Mouse (Mus musculus) ovary, adult 18-20 months (tissue): ENCODE results near the gene Spata7.
A peak's percentile ranks its signal among the peaks of the same experiment; 100 is the strongest.

Experiments
- DNase-seq: peaks from one replicate; pipeline ENCODE4 v3.0.0; 2022; ENCODE audit warnings: low spot score, mixed read lengths

Gene Spata7

GRCm38 (mm10) chr12:98673879-98674278 lies 45.9 kb downstream of the Spata7 start:
- DNase-seq, result no peak

DNA sequence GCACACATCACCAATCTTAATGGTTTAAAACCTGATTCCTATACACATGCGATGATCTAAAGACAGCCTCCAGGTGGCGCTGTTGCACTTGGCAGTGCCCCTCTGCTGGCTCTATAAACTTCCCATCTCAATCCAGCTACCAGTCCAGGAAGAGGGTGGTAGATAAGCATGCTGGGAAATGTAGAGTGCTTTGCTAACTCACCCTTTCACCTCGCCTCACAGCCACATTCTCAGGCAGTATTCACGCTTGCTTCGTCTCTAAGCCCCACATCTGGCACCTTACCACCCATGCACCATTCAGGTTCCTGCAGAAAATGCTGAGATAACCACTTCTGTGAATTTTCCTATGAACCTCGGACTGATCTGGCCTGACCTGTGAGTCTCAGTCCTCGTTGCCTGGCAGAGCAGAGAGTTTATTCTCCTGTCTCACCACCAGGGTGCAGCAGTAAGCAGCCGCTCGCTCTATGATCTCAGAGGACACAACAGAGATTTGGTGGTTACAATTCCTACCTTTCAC lies 46.7 kb downstream of the Spata7 start:
- DNase-seq, result peak; percentile 57

DNA sequence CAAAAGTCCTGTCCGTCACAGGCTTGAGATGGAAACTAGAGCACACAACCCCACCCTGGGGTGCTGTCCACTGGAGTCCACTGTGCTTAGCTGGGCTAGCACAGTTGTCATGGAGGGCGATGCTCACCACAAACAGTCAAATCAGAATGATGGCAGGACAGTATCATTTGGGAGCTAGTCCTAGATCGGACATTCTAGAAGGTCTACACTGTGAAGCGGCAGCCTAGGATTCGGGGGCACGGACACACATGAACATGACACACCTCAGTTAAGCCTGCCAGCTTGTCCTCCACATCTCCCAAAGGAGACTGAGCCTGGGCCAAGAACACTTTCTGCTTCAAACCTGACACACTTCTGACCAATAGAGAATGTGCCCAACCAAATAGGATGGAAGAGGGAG lies 48.9 kb downstream of the Spata7 start:
- no peak for DNase-seq

DNA sequence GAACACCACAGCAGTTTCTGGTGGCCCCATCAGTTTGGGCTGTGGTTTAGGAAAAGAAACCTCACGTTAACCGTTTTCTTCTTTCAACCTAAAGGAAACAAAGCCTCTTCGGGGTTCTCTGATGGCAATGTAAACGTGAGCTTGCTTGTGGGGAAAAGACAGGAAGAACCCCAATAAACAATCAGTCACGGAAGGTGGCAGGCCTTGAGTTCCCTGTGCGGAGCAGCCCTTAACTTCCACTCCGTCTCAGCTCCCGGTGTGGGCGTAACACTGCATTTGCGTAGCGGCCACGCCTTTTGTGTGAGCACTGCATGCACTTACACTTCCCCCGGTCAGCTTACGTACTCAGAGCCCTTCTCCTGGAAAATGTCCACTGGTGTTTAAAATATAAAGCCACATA lies 49.4 kb downstream of the Spata7 start:
- no peak for DNase-seq

DNA sequence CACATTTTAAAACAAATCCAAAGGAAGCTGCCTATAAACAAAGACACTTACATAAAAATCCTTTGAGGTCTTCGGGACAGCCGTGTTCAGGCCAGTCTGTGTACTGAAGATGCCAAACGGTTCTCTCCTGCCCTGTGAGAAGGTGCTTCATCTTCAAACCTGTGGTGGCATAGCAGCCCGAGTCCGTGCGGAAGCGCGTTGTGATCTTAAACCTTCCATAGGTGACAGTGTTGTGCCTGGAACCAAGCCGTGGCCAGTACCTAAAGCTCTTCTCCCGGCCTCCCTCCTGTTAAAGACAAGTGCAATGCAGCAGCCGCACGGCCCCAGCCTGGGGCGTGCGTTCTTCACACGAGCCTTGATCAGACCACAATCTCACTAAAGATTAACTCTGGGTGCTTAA lies 51.9 kb downstream of the Spata7 start:
- no peak for DNase-seq

DNA sequence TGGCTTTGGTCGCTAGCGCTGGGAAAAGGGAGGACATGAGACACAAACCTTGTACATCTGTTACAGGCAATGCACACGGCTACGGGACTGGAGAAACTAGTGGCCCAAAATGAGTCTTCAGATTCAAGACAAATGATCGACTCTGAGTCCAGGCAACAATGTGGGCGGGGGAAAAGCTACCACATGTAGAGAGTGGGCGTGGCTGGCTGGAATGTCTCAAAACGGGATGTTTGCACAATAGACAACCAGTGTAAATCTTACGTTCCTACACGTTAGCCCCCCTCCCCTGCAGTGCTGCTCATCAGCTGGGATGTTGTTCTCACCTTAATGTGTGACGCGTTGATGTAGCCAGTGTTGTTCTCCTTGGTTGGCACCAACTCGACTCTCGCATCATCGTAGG lies 54.2 kb downstream of the Spata7 start:
- no peak for DNase-seq

DNA sequence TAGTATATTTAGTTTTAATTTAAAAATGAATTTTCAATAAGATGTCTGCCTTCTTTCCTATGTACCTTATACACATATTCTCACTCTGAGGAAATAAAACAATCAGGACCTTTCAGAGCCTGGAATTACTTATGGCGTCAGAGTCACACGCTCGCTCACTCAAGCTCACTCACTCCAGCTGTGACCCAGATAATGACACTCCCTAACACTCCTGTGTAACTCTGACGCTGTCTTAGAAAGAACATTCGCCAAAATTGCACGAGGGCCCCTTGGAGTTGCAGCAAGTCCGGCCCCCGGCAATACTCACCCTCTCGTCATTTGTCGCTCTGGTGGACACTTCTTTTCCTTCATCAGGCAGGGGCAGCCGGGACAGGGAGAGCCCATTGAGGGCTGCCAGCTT lies 55.2 kb downstream of the Spata7 start:
- DNase-seq, result no peak

DNA sequence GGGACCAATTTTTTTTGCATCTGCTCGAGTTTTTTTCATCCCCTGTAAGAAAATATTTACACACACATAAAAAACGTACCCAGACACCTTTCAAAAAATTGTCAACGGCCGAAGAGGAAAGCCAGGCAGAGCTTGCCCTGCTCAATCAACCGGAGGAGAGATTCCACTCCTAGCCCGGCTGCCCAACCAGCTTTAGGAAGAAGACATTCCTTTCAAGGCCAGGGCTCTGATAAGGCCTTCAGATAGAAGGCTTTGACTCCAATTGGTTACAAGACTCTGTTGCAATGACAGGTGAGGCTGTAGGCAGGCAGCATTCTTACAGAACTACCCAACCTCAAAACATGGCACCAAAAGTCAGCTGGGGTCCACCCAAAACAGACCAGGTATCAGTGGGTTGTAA lies 55.6 kb downstream of the Spata7 start:
- DNase-seq, result no peak

DNA sequence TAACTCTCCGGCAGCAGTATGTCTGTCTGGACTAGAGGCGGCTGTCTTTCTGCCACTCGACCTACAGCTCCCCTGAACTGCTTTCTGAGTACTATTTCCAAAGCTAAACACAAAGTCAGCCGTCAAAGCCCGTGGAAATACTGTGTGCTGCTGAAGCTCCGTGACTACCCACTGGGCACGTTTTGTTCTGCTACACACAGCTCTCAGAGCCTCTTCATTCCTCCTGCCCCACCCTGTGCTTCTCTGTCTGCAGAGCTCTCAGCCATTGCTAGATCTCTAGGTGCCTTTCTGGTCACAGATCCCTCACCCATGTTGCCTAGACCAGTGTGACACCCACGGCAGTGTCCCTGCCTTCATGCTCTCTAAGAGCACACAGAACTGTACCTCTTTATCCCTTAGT lies 62.3 kb downstream of the Spata7 start:
- DNase-seq, result no peak

GRCm38 (mm10) chr12:98697202-98697601 lies 69.2 kb downstream of the Spata7 start:
- no peak for DNase-seq

GRCm38 (mm10) chr12:98701564-98701963 lies 73.6 kb downstream of the Spata7 start:
- no peak for DNase-seq

- DNase-seq, result no peak
Observed at GRCm38 (mm10) chr12:98703554-98703953, 75.6 kb downstream of the Spata7 start.

DNA sequence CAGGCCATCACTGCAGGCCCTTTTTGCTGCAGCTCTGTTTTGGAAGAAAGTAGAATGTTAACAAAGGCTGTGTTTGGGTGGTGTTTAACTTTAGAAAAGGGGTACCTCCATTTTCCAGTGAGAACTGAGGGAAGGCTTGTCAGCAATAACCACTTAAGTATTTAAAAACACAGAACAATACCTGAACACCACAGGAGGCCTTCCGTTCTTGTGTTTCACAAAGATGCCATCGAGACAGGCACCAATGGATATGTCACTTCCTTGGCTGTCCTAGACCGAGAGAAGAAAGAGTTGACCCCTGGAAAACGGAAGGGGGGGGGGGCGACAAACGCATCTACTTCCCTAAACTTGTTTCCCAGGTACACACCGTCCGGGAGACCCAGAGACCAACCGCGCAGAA lies 76.0 kb downstream of the Spata7 start:
- no peak for DNase-seq

GRCm38 (mm10) chr12:98712819-98713218 lies 84.9 kb downstream of the Spata7 start:
- no peak for DNase-seq

GRCm38 (mm10) chr12:98713621-98714103 lies 85.7 kb downstream of the Spata7 start:
- no peak for DNase-seq

DNA sequence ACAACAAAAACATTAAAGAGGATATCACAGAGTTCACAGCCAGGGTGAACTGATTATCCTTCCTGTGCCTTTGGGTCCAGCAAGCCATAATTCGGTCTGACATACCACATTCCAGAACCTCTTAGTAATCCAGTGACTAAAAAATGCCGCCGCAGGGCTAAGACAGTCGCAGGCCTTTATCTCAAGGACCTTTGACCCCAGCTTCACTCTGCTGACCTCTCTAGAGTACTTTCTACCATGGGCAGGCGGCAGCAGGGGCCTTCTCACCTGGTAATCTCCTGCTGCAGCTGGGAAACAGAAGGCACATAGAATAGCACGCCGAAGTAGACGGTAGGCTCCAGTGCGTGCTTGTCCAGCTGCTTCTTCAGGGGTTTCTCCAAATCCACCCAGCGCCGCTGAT lies 86.8 kb downstream of the Spata7 start:
- DNase-seq, result no peak

- DNase-seq, result no peak
Observed at GRCm38 (mm10) chr12:98716142-98716541, 88.2 kb downstream of the Spata7 start.
